Mouse (Mus musculus) mouse embryonic stem cell (cell line): Measurements from ENCODE around the gene Fbxo3.
"Not testable (repeated sequence)": the region's sequence is repeated elsewhere in the genome, so short reads cannot be mapped to it uniquely, and the experiment has no call there.

Source experiments
- in situ Hi-C, 2 experiments: fragments of 300-500 bp; cut with MboI; formaldehyde crosslinking; loops; 1 replicate in 1 of 2; 3 replicates in 1 of 2; pipeline ENCODE4 v1.14.3; 2019 to 2020; ENCODE audit warnings: low sequenced_read_pairs in 2 of 2, low pct_unique_long_range_greater_than_20kb in 1 of 2, mixed read lengths in 1 of 2; ENCODE audit not compliant: unreplicated experiment in 1 of 2

Gene Fbxo3

DNA sequence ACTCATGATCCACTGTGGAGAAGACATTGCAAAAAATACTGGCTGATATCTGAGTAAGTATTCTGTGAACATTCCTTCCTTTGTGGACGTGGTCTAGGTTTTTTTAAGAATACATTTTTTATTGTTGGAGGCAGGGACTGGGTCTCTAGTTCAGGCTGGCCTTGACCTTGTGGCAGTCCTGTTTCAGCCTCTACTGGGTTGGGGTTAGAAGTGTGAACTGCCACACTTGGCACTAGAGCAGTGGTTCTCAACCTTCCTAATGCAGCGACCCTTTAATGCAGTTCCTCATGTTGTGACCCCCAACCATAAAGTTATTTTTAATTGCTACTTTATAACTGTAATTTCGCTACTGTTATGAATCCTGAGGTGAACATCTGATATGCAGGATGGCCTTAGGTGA, 2.9 kb downstream of the Fbxo3 start:
- in situ Hi-C loops, result loop anchor here in 1 of 2 experiments (10.0 to 25.0 kb wide), 2 partner anchors 94 to 382 kb away; partner anchors contain the start of genes A930018P22Rik and D430041D05Rik

GRCm38 (mm10) chr2:104032056-104032455, 4.5 kb downstream of the Fbxo3 start:
- in situ Hi-C loops, result loop anchor here in 1 of 2 experiments (10.0 to 25.0 kb wide), 2 partner anchors 93 to 380 kb away; partner anchors contain the start of genes A930018P22Rik and D430041D05Rik

DNA sequence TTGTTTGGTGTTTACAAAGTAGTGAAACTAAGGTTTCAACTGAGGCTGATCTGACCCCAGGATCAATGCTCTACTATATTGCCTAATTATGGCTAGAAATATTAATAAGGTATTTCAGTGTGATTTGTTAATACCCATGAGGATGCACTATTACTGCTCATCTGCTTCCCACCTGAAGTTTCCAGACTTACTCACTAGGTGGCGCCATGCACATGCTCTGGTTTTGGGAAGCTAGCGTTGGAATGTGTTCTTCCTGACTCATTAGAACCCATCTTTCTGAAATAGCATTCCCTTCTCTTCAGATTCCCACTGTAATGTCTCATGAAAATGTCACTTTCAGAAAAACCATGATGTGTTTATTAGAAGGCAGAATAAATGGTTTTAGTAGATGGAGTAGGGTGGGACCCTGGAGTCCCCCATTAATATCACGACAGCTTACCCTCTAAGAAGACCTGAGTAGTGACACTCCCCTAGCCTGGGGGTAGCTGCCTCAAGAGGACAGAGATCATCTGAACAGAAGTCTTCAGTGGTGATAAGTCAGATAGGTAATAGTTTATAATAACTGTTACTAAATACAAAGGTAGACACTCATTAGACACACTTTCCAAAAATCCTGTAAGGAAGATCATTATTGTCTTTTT, 7.4 kb downstream of the Fbxo3 start:
- in situ Hi-C loops, result loop anchor here in 1 of 2 experiments (10.0 to 25.0 kb wide), 2 partner anchors 90 to 377 kb away; partner anchors contain the start of genes A930018P22Rik and D430041D05Rik

DNA sequence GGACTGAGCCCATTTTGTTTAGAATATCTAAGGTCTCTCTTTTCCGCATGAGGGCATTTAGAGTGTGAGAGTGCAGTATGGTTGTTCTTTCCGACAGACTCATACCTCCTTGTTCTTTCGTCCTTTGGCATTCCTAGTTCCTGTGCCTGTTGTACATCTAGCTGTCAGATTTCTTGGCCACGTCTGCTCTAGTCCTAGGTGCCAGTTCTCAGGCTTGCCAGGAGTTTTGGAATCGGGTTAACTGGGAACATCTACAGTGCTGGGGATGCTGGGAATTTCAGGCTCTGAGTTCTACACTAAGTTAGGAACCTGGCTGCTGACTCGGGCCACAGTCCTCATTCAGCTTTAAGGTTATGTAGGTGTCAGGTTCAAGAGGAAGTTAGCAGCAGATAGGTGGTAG, 8.1 kb downstream of the Fbxo3 start:
- in situ Hi-C loops, result loop anchor here in 1 of 2 experiments (10.0 to 25.0 kb wide), 2 partner anchors 89 to 377 kb away; partner anchors contain the start of genes A930018P22Rik and D430041D05Rik

GRCm38 (mm10) chr2:104036316-104036715, 8.8 kb downstream of the Fbxo3 start:
- in situ Hi-C loops, result loop anchor here in 1 of 2 experiments (10.0 to 25.0 kb wide), 2 partner anchors 88 to 376 kb away; partner anchors contain the start of genes A930018P22Rik and D430041D05Rik

DNA sequence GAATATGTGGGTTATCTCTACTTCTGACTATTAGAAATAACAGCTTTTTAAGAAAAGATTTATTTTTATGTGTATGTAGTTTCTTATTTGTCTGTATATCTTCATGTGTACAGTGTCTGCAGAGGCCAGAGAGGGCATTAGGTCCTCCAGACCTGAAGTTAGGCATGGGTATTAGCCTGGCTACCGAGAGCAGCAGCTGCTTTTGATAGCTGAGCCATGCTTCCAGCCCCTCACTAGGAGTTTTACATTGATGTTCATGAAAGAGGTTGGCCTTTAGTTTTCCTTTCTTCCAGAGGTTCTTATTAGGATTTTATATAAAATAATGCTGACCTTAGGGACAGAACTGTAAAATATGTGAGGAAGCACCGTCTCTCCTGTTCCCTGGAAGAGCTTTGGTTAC, 10.7 kb downstream of the Fbxo3 start:
- in situ Hi-C loops, result loop anchor here in 1 of 2 experiments (10.0 to 25.0 kb wide), 2 partner anchors 87 to 374 kb away; partner anchors contain the start of genes A930018P22Rik and D430041D05Rik

GRCm38 (mm10) chr2:104041632-104042031, 14.1 kb downstream of the Fbxo3 start:
- in situ Hi-C loops, result loop anchor here in 1 of 2 experiments (25.0 kb wide), 1 partner anchor 371 kb away; the partner anchor contains the start of gene D430041D05Rik

DNA sequence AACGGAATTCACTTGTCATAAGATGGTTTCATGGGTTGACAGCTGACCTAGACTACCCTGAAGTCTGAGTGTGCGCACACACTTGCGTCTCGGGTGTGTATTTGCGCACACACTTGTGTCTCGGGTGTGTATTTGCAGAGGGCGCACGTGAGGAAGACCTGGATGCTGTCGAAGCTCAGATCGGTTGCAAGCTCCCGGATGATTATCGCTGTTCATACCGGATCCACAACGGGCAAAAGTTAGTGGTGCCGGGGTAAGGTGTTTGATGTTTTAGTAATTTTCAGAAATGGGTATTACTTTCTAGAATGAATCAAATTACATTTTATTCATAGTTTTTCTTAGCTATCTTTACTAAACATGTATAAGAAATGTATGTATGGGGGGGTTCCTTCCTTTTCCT, 15.2 kb downstream of the Fbxo3 start:
- in situ Hi-C loops, result loop anchor here in 1 of 2 experiments (25.0 kb wide), 1 partner anchor 370 kb away; the partner anchor contains the start of gene D430041D05Rik

- in situ Hi-C loops, result loop anchor here in 1 of 2 experiments (25.0 kb wide), 1 partner anchor 368 kb away; the partner anchor contains the start of gene D430041D05Rik
These were observed 16.3 kb downstream of the Fbxo3 start for GRCm38 (mm10) chr2:104043624-104044478.

- in situ Hi-C loops, result loop anchor here in 1 of 2 experiments (25.0 kb wide), 1 partner anchor 368 kb away; the partner anchor contains the start of gene D430041D05Rik
These were observed 17.1 kb downstream of the Fbxo3 start for GRCm38 (mm10) chr2:104044479-104045080.

DNA sequence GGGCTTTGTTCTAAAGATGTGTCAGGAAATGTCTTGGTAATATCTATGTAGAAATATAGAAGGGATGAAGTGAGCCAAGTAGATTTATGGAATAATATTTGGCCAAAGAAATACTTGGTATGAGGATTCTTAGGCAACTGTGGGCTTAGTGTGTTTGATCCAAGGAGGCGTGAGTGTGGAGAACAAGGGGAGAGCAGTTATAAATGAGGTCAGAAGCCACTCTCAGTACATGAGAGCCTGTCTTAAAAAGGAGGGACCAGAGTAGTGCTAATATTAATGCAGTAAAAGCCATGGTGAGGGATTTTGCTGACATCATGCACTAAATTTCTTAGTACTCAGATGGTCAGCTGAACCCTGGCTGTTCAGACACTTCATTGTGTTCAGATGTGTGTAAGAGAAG, 30.9 kb downstream of the Fbxo3 start:
- in situ Hi-C loops, result no loop called here

DNA sequence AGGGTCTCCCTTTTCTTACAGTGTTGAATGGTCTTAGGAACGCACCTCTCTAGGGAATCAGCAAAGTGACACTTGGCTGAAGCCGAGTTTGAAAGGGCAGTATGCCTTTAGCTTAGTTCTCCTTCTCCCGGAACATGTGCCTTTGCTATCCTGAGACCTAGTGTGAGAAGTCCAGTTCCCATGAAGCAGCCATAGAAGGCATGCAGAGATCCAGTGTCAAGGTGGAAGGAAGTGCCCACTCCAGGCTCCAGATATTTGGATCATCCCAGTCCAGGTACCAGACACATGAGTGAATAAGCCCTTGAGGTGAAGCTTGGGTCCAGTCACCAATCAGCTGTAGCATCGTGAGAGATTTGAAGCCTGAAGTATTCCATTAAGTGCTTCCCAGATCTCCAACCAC, 31.4 kb downstream of the Fbxo3 start:
- in situ Hi-C loops, result no loop called here

GRCm38 (mm10) chr2:104059786-104060185, 32.3 kb downstream of the Fbxo3 start:
- in situ Hi-C loops, result no loop called here

DNA sequence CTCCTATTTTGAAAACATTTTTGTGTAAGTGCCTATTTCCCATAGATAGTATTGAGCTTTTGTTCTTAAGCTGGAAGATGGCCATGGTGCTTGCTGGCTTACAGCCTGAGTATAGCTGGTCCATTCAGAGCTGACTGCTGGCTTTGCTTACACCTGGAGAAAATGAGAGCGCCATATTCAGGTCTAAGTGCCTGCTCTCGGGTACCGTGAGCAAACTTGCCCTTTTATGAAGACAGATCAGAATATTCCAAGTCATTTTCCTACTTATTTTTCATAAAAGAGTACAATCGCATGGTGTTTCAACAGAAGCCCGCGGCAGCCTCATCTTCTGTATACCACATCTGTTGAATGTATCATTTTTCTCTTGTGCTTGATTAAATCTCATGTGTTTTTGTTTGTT, 33.5 kb downstream of the Fbxo3 start:
- in situ Hi-C loops, result no loop called here

DNA sequence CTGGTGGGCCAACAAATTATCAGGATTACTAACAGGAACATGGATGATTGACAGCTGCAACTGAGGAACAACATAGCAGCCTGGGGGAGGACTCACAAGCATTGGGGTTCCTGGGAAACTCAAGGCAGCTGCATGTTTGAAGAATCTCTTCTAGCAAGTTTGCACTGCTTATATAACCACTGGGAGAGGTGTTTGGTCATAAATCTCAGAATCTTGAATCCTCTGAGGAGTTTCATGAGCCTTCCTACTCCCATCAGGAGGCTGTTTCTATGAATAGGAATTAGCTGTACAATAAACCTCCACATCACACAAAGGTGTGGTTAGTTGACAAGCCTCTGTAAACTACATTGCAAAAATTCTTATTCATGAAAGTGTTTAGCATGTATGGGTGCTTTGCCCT, 35.1 kb downstream of the Fbxo3 start:
- in situ Hi-C loops, result no loop called here

- in situ Hi-C loops, result no loop called here
These were observed 36.6 kb downstream of the Fbxo3 start for GRCm38 (mm10) chr2:104064152-104064551.

- in situ Hi-C loops, result not testable (repeated sequence)
These were observed 38.0 kb downstream of the Fbxo3 start, which contains the start of gene Gm10912 for GRCm38 (mm10) chr2:104065526-104065925. Gm10912 (plus strand) TSS chr2:104065826.

- in situ Hi-C loops, result not testable (repeated sequence)
These were observed 40.9 kb downstream of the Fbxo3 start, which contains the start of gene Gm10799 for GRCm38 (mm10) chr2:104068450-104068849. Gm10799 (minus strand) TSS chr2:104068550.
